Mouse (Mus musculus) heart, postnatal 36 days (tissue): Measurements from ENCODE around the gene Atxn1. TPM values are rescaled to one million over a fixed set of nuclear protein-coding genes. Genes with fewer than 3 reads are reported as not detected.

ENCODE experiments used
- DNase-seq, 2 experiments: peaks; one replicate each; pipeline ENCODE4 v3.0.0; 2021 to 2022
- intact Hi-C: fragments of 180-260 bp; cut with DNase I; formaldehyde crosslinking; loops from one replicate; pipeline ENCODE4 v1.15.1; 2025
- total RNA-seq, 2 experiments: library from RNA; stranded (reverse); gene quantifications; 2 replicates each; pipeline ENCODE4 v1.2.3; 2021

Atxn1 gene
- total RNA-seq, 2 experiments from 2014 or later = 33.0 to 35.0 TPM

GRCm38 (mm10) chr13:45516501-45517393 lies 448.1 kb downstream of the Atxn1 start:
- intact Hi-C loops = no loop called here
- DNase-seq = peak in 1 of 2 experiments; percentile 32

- no peak for DNase-seq
- intact Hi-C loops = no loop called here
Measured at GRCm38 (mm10) chr13:45514832-45515422, 449.9 kb downstream of the Atxn1 start.

- intact Hi-C loops = no loop called here
- no peak for DNase-seq
Measured at GRCm38 (mm10) chr13:45514115-45514514, 450.7 kb downstream of the Atxn1 start.

GRCm38 (mm10) chr13:45513009-45513984 lies 451.5 kb downstream of the Atxn1 start:
- intact Hi-C loops = no loop called here
- DNase-seq = no peak

GRCm38 (mm10) chr13:45512531-45512930 lies 452.3 kb downstream of the Atxn1 start:
- intact Hi-C loops = no loop called here
- peak in 1 of 2 experiments; percentile 39 for DNase-seq

- intact Hi-C loops = no loop called here
- DNase-seq = no peak
Measured at GRCm38 (mm10) chr13:45511706-45512435, 452.9 kb downstream of the Atxn1 start.

GRCm38 (mm10) chr13:45509366-45509765 lies 455.4 kb downstream of the Atxn1 start:
- intact Hi-C loops = no loop called here

GRCm38 (mm10) chr13:45508495-45508894 lies 456.3 kb downstream of the Atxn1 start:
- intact Hi-C loops = no loop called here
- DNase-seq = peak; percentile 56 to 68

More at GRCm38 (mm10) chr13:45509366-45509765, 455.4 kb downstream of the Atxn1 start:
- no peak for DNase-seq

- intact Hi-C loops = no loop called here
- DNase-seq = peak; percentile 74 to 76
Measured at GRCm38 (mm10) chr13:45507274-45508229, 457.3 kb downstream of the Atxn1 start, which contains the start of gene Gmpr. Gene Gmpr, plus strand, starts transcription at chr13:45507444.

- DNase-seq = no peak
- intact Hi-C loops = no loop called here
Measured at GRCm38 (mm10) chr13:45505546-45505945, 459.3 kb downstream of the Atxn1 start.

- no peak for DNase-seq
- intact Hi-C loops = no loop called here
Measured at GRCm38 (mm10) chr13:45502791-45503190, 462.0 kb downstream of the Atxn1 start.

GRCm38 (mm10) chr13:45499906-45500305 lies 464.9 kb downstream of the Atxn1 start:
- intact Hi-C loops = no loop called here
- DNase-seq = no peak
